Mouse (Mus musculus) liver, embryonic 16.5 days (tissue): ENCODE measurements around the gene Gng13. TPM values are rescaled to one million over a fixed set of nuclear protein-coding genes. Genes with fewer than 3 reads are reported as not detected.
A peak's percentile ranks its signal among the peaks of the same experiment; 100 is the strongest.

Experiments used
- ATAC-seq: fragments of 200-750 bp; cut with Nextera tagmentation; 2 replicates; pipeline ENCODE4 v1.8.0; 2017; ENCODE audit warnings: low read depth, mild to moderate bottlenecking, moderate number of reproducible peaks, moderate library complexity
- H3K27ac ChIP-seq: fragments of 300-500 bp; sonication (generic); 2 replicates; pipeline ENCODE4 v1.5.1; 2014; ENCODE audit warnings: mild to moderate bottlenecking, low read length
- H3K27me3 ChIP-seq: fragments of 300-500 bp; sonication (generic); 2 replicates; pipeline ENCODE4 v1.6.1; 2014; ENCODE audit warnings: low read depth, low read length, mixed read lengths; ENCODE audit not compliant: control insufficient read depth, insufficient read depth
- H3K36me3 ChIP-seq: fragments of 300-500 bp; sonication (generic); 2 replicates; pipeline ENCODE4 v1.6.1; 2014; ENCODE audit warnings: mild to moderate bottlenecking; ENCODE audit not compliant: control insufficient read depth, insufficient read depth
- H3K4me1 ChIP-seq: fragments of 300-500 bp; sonication (generic); 2 replicates; pipeline ENCODE4 v1.6.1; 2014; ENCODE audit warnings: low read depth, low read length, mixed read lengths; ENCODE audit not compliant: control insufficient read depth
- H3K4me2 ChIP-seq: fragments of 300-500 bp; sonication (generic); 2 replicates; pipeline ENCODE4 v1.6.1; 2014; ENCODE audit warnings: low read depth, low read length, mixed read lengths
- H3K4me3 ChIP-seq: fragments of 300-500 bp; sonication (generic); 2 replicates; pipeline ENCODE4 v1.5.1; 2014; ENCODE audit warnings: low read depth, mild to moderate bottlenecking, low read length
- H3K9ac ChIP-seq: fragments of 300-500 bp; sonication (generic); 2 replicates; pipeline ENCODE4 v1.6.1; 2014; ENCODE audit warnings: low read depth, low read length
- H3K9me3 ChIP-seq: fragments of 300-500 bp; sonication (generic); replicated peaks from 2 replicates; pipeline ENCODE4 v1.6.1; 2016; ENCODE audit warnings: low read length; ENCODE audit not compliant: control insufficient read depth
- WGBS: fragments of 180-500 bp; shearing (Covaris S2); extraction: QIAGEN DNeasy Blood & Tissue Kit; methylation state at CpG from one replicate; pipeline ENCODE4 v1.1.7; 2014; ENCODE audit not compliant: insufficient replicate concordance; 5-methylcytosine and 5-hydroxymethylcytosine counted together
- polyA plus RNA-seq: library from polyadenylated mRNA; unstranded; fragments of >200 nt; fragmentation: Nextera tagmentation; extraction: Ambion mirVana; gene quantifications from 2 replicates; pipeline ENCODE4 v1.2.1, GENCODE M21; 2015

The Gng13 gene
- polyA plus RNA-seq, 1 experiment from 2014 or later, result not detected

- H3K36me3 ChIP-seq, result no peaks in the 10 kb centered on the region
- H3K27me3 ChIP-seq, result no peaks in the 10 kb centered on the region
- no peak overlapping the region for H3K4me2 ChIP-seq
- no peak overlapping the region for H3K9ac ChIP-seq
- no peak overlapping the region for H3K27ac ChIP-seq
- no peaks in the 10 kb centered on the region for H3K4me1 ChIP-seq
- no peak for ATAC-seq
- WGBS, result 14% methylated on average over 7 of the region's 7 CpGs
- H3K4me3 ChIP-seq, result no peak overlapping the region
- no peaks in the 10 kb centered on the region for H3K9me3 ChIP-seq
Observed at GRCm38 (mm10) chr17:25698446-25698845, 18.5 kb upstream of the Gng13 start.

- Histone ChIP-seq H3K27ac (no peak overlapping the region), H3K4me3 (no peak overlapping the region), H3K36me3 (no peaks in the 10 kb centered on the region), H3K9me3 (no peaks in the 10 kb centered on the region), H3K4me1 (no peaks in the 10 kb centered on the region), H3K27me3 (no peaks in the 10 kb centered on the region), H3K9ac (no peak overlapping the region), H3K4me2 (no peak overlapping the region)
- WGBS, result 49% methylated on average over 9 of the region's 9 CpGs
- ATAC-seq, result no peak
Observed at GRCm38 (mm10) chr17:25700863-25701496, 16.0 kb upstream of the Gng13 start.

DNA sequence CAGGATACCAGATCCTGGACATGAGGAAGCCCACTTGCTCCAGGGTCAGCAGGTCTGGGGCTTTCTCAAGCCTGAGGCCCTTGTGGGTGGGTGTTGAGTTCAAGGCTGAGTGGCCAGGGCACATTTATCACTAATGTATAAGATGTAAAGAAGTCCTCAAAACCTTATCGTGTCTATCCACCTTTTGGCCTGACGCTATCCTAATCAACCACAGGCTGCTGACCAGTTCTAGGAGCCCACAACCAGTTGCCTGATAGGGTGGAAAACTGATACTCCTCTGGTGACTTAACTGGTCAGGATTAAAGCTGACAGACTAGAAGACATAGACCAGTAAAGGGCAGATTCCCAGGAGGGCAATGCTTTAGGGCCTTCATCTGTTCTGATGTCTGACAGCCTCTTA lies 7.0 kb upstream of the Gng13 start:
- Histone ChIP-seq H3K36me3 (no peaks in the 10 kb centered on the region), H3K4me2 (no peak overlapping the region), H3K4me3 (no peak overlapping the region), H3K9ac (no peak overlapping the region), H3K9me3 (no peaks in the 10 kb centered on the region), H3K27me3 (no peaks in the 10 kb centered on the region), H3K4me1 (no peaks in the 10 kb centered on the region), H3K27ac (no peak overlapping the region)
- WGBS, result 70% methylated on average over 2 of the region's 2 CpGs
- ATAC-seq, result no peak

- peaks cover 6% of the 10 kb centered on the region; the same call in 1 of the 2 replicates for H3K27me3 ChIP-seq
- 37% methylated on average over 4 of the region's 4 CpGs for WGBS
- H3K36me3 ChIP-seq, result no peaks in the 10 kb centered on the region
- no peaks in the 10 kb centered on the region for H3K4me1 ChIP-seq
- H3K9ac ChIP-seq, result no peak overlapping the region
- no peak overlapping the region for H3K4me2 ChIP-seq
- no peaks in the 10 kb centered on the region for H3K9me3 ChIP-seq
- no peak for ATAC-seq
- H3K4me3 ChIP-seq, result no peak overlapping the region
- no peak overlapping the region for H3K27ac ChIP-seq
Observed at GRCm38 (mm10) chr17:25711136-25711535, 5.8 kb upstream of the Gng13 start.

DNA sequence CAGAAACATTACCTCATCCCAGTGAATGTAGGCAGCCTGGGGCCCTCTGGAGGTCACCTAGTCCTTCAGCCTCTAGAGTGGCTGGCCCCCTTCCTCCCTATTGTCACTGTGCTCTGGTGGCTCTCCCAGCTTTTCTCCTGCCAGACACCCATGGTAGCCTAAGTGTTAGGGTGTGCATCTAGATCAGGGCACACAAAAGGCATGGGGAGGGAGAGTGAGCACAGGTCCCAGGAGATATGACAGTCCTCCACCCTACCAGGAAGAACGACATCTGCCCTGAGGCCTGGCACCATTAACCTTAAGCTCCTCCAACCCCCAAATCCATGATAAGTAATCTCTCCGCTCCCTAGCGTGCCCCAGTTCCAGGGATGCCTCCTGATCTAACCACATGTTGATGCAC lies 1.3 kb upstream of the Gng13 start:
- Histone ChIP-seq H3K9ac (no peak overlapping the region), H3K4me3 (no peak overlapping the region), H3K27ac (no peak overlapping the region), H3K27me3 (peaks cover 26% of the 10 kb centered on the region), H3K36me3 (peaks cover 4% of the 10 kb centered on the region; the same call in 1 of the 2 replicates), H3K4me1 (peaks cover 2% of the 10 kb centered on the region), H3K9me3 (no peaks in the 10 kb centered on the region), H3K4me2 (no peak overlapping the region)
- ATAC-seq, result no peak
- 44% methylated on average over 3 of the region's 3 CpGs for WGBS

GRCm38 (mm10) chr17:25716130-25716529 lies 841 bp upstream of the Gng13 start:
- H3K9ac ChIP-seq, result no peak overlapping the region
- no peak overlapping the region for H3K4me2 ChIP-seq
- peaks cover 8% of the 10 kb centered on the region for H3K36me3 ChIP-seq
- peaks cover 26% of the 10 kb centered on the region for H3K27me3 ChIP-seq
- H3K27ac ChIP-seq, result no peak overlapping the region
- peaks cover 2% of the 10 kb centered on the region for H3K4me1 ChIP-seq
- 7% methylated on average over 6 of the region's 6 CpGs for WGBS
- no peak overlapping the region for H3K4me3 ChIP-seq
- H3K9me3 ChIP-seq, result no peaks in the 10 kb centered on the region
- ATAC-seq, result no peak

GRCm38 (mm10) chr17:25717691-25718090 lies 720 bp downstream of the Gng13 start:
- 11% methylated on average over 6 of the region's 6 CpGs for WGBS
- H3K4me2 ChIP-seq, result peak overlapping the region; percentile 49; the same call in 1 of the 2 replicates
- H3K27me3 ChIP-seq, result peaks cover 26% of the 10 kb centered on the region
- no peak overlapping the region for H3K27ac ChIP-seq
- H3K4me3 ChIP-seq, result no peak overlapping the region
- H3K9me3 ChIP-seq, result no peaks in the 10 kb centered on the region
- ATAC-seq, result no peak
- peaks cover 8% of the 10 kb centered on the region for H3K36me3 ChIP-seq
- H3K9ac ChIP-seq, result no peak overlapping the region
- H3K4me1 ChIP-seq, result peaks cover 2% of the 10 kb centered on the region

DNA sequence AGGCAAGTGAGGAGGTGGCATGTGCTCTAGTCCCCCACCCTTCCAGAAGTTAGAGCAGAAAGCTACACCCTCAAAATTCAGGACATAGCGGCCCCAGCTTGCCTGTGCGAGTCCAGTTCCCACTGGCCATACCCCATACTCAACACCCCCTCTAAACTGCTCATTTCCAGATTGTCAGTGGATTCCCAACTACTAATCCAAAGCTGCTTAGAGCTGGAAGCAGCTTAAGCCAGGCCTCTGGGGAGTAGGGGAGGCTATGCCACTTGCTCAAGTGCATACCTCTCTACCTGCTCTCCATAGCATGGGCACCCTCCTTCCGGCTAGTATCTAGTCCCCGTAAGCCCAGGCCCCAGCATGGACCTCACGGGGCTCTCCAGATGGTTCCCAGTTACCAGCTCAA lies 4.5 kb downstream of the Gng13 start:
- Histone ChIP-seq H3K9me3 (no peaks in the 10 kb centered on the region), H3K27me3 (peaks cover 18% of the 10 kb centered on the region), H3K27ac (no peak overlapping the region), H3K9ac (no peak overlapping the region), H3K4me3 (no peak overlapping the region), H3K36me3 (peaks cover 22% of the 10 kb centered on the region), H3K4me1 (peaks cover 6% of the 10 kb centered on the region), H3K4me2 (no peak overlapping the region)
- no peak for ATAC-seq
- WGBS, result 88% methylated on average over 5 of the region's 5 CpGs

- no peak overlapping the region for H3K4me2 ChIP-seq
- H3K27ac ChIP-seq, result no peak overlapping the region
- WGBS, result 91% methylated on average over 19 of the region's 19 CpGs
- H3K9ac ChIP-seq, result no peak overlapping the region
- no peaks in the 10 kb centered on the region for H3K9me3 ChIP-seq
- H3K27me3 ChIP-seq, result no peaks in the 10 kb centered on the region
- ATAC-seq, result no peak
- H3K4me1 ChIP-seq, result peaks cover 18% of the 10 kb centered on the region
- H3K4me3 ChIP-seq, result no peak overlapping the region
- peaks cover 22% of the 10 kb centered on the region for H3K36me3 ChIP-seq
Observed at GRCm38 (mm10) chr17:25723470-25723869, 6.5 kb downstream of the Gng13 start.
